Mouse (Mus musculus) heart, postnatal 14 days (tissue): ENCODE measurements at regions not wholly inside any gene's neighbourhood (a gene's known extent, or its start where the extent isn't known, plus 50 kb on each side); places are given as distances from the start of the nearest gene placed in this dataset.
A peak's percentile ranks its signal among the peaks of the same experiment; 100 is the strongest.

ENCODE experiments used
- DNase-seq, 2 experiments: peaks; one replicate each; pipeline ENCODE4 v3.0.0; 2021 to 2022
- intact Hi-C: fragments of 180-260 bp; cut with DNase I; formaldehyde crosslinking; loops from one replicate; pipeline ENCODE4 v1.15.1; 2025

GRCm38 (mm10) chr4:56287980-56288379 lies 451.9 kb upstream of the Gm26657 start:
- DNase-seq = peak in 1 of 2 experiments; percentile 50
- intact Hi-C loops = no loop called here

- intact Hi-C loops = no loop called here
- peak in 1 of 2 experiments; percentile 7 for DNase-seq
Measured at GRCm38 (mm10) chr4:56284490-56284889, 455.4 kb upstream of the Gm26657 start.

GRCm38 (mm10) chr4:56275836-56276235 lies 464.0 kb upstream of the Gm26657 start:
- DNase-seq = no peak
- intact Hi-C loops = no loop called here

- no peak for DNase-seq
- intact Hi-C loops = no loop called here
Measured at GRCm38 (mm10) chr4:56271390-56271789, 468.5 kb upstream of the Gm26657 start.

- no peak for DNase-seq
- intact Hi-C loops = no loop called here
Measured at GRCm38 (mm10) chr4:56264626-56265025, 475.2 kb upstream of the Gm26657 start.

- intact Hi-C loops = no loop called here
- peak in 1 of 2 experiments; percentile 32 for DNase-seq
Measured at GRCm38 (mm10) chr4:56263822-56264221, 476.0 kb upstream of the Gm26657 start.

- DNase-seq = no peak
- intact Hi-C loops = no loop called here
Measured at GRCm38 (mm10) chr4:56262589-56262988, 477.3 kb upstream of the Gm26657 start.

GRCm38 (mm10) chr4:56261992-56262391 lies 477.9 kb upstream of the Gm26657 start:
- intact Hi-C loops = no loop called here

GRCm38 (mm10) chr4:56252375-56252774 lies 487.5 kb upstream of the Gm26657 start:
- intact Hi-C loops = no loop called here
- DNase-seq = no peak

More at GRCm38 (mm10) chr4:56261992-56262391, 477.9 kb upstream of the Gm26657 start:
- DNase-seq = no peak

- no peak for DNase-seq
- intact Hi-C loops = no loop called here
Measured at GRCm38 (mm10) chr4:56251766-56252165, 488.1 kb upstream of the Gm26657 start.

- no peak for DNase-seq
- intact Hi-C loops = no loop called here
Measured at GRCm38 (mm10) chr4:56250611-56251010, 489.3 kb upstream of the Gm26657 start.

GRCm38 (mm10) chr4:56243863-56244262 lies 496.0 kb upstream of the Gm26657 start:
- intact Hi-C loops = no loop called here
- DNase-seq = no peak

GRCm38 (mm10) chr4:56238496-56239488 lies 501.1 kb upstream of the Gm26657 start:
- intact Hi-C loops = no loop called here
- DNase-seq = no peak

- no peak for DNase-seq
- intact Hi-C loops = no loop called here
Measured at GRCm38 (mm10) chr4:56231414-56231813, 508.5 kb upstream of the Gm26657 start.

- DNase-seq = no peak
- intact Hi-C loops = no loop called here
Measured at GRCm38 (mm10) chr4:56230451-56230850, 509.4 kb upstream of the Gm26657 start.

GRCm38 (mm10) chr4:56226493-56226892 lies 513.4 kb upstream of the Gm26657 start:
- DNase-seq = no peak
- intact Hi-C loops = loop anchor here (5.0 kb wide), 1 partner anchor 574 kb away; no protein-coding TSS in a partner anchor

GRCm38 (mm10) chr4:56224542-56224941 lies 515.3 kb upstream of the Gm26657 start:
- intact Hi-C loops = loop anchor here (5.0 kb wide), 2 partner anchors 102 to 712 kb away; no protein-coding TSS in a partner anchor
- DNase-seq = peak; percentile 3 to 18

GRCm38 (mm10) chr4:56222023-56222776 lies 517.7 kb upstream of the Gm26657 start:
- DNase-seq = peak; percentile 72 to 75
- intact Hi-C loops = loop anchor here (5.0 kb wide), 2 partner anchors 100 to 710 kb away; no protein-coding TSS in a partner anchor

- intact Hi-C loops = loop anchor here (5.0 kb wide), 2 partner anchors 98 to 708 kb away; no protein-coding TSS in a partner anchor
- no peak for DNase-seq
Measured at GRCm38 (mm10) chr4:56220531-56220930, 519.3 kb upstream of the Gm26657 start.

GRCm38 (mm10) chr4:56209499-56209898 lies 530.4 kb upstream of the Gm26657 start:
- no peak for DNase-seq
- intact Hi-C loops = no loop called here

- DNase-seq = no peak
- intact Hi-C loops = no loop called here
Measured at GRCm38 (mm10) chr4:56207726-56208125, 532.1 kb upstream of the Gm26657 start.
